Mouse (Mus musculus) thymus, adult 2 months (tissue): ENCODE results near the gene Ppfia2.

Experiments used
- CTCF ChIP-seq: fragments of 200-500 bp; IDR thresholded peaks from 2 replicates; pipeline ENCODE4 v1.5.1; 2012; ENCODE audit warnings: mild to moderate bottlenecking, control low read depth, low read length, moderate library complexity, borderline replicate concordance; ENCODE audit not compliant: control insufficient read depth, poor library complexity, insufficient read depth; ENCODE audit errors: extremely low read depth
- POLR2A ChIP-seq: fragments of 200-500 bp; IDR thresholded peaks from 2 replicates; pipeline ENCODE4 v1.6.1; 2012; ENCODE audit warnings: mild to moderate bottlenecking, low read length, control low read depth, moderate library complexity; ENCODE audit not compliant: control insufficient read depth, poor library complexity, insufficient read depth; ENCODE audit errors: extremely low read depth

GRCm38 (mm10) chr10:106509281-106510165 lies 39.4 kb downstream of the Ppfia2 start:
- no peak for TF ChIP-seq CTCF
- TF ChIP-seq POLR2A = no peak
